ENCODE assay signal across 11 mouse cellular contexts in the genomic region with DNA sequence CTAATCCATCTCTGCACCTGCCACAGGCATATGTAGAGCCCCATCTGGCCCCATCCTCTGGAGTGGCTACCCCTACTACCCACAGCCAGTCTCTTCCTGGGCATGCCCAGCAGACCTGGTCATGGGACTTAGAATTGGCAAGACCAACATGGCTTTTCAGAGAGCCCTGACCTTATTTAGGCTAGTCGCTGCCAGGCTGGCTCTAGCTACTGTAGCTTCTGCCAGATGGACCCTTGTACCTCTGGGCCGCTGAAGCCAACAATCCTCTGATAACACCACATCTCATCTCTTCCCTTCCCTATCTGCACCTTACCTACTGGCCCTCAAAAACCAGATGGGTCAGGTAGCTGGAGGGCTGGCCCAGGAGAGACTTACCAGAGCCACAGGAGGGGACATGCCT.
"Had no signal": no experiment of that assay in that cellular context is flagged by ENCODE, and none has a peak within 500 bp of the region (broad histone marks: within the 10 kb centered on the region; RNA-seq: fewer than 3 reads in every experiment).

No protein-coding gene starts in this region.

- H3K36me3 ChIP-seq: limb, embryonic 13.5 days; liver, embryonic 12.5 days; midbrain, embryonic 10.5 days; neural tube, embryonic 15.5 days had no signal

- H3K4me3 ChIP-seq: limb, embryonic 13.5 days; liver, embryonic 12.5 days; midbrain, embryonic 10.5 days; myocyte; neural tube, embryonic 15.5 days had no signal

- DNase-seq: left cerebral cortex, postnatal 4 days; lung, embryonic 14.5 days; lung, postnatal 10 days; midbrain, embryonic 14.5 days; right cerebral cortex, postnatal 4 days; spleen, adult 18-20 months had no signal

- H3K9ac ChIP-seq: limb, embryonic 13.5 days; liver, embryonic 12.5 days; lung, embryonic 14.5 days; neural tube, embryonic 15.5 days had no signal

- H3K27ac ChIP-seq: limb, embryonic 13.5 days; liver, embryonic 12.5 days; midbrain, embryonic 10.5 days; neural tube, embryonic 15.5 days had no signal

- H3K27me3 ChIP-seq: limb, embryonic 13.5 days; liver, embryonic 12.5 days; neural tube, embryonic 15.5 days had no signal
